Mouse (Mus musculus): ENCODE measurements at regions not wholly inside any gene's neighbourhood (a gene's known extent, or its start where the extent isn't known, plus 50 kb on each side); places are given as distances from the start of the nearest gene placed in this dataset.

DNA sequence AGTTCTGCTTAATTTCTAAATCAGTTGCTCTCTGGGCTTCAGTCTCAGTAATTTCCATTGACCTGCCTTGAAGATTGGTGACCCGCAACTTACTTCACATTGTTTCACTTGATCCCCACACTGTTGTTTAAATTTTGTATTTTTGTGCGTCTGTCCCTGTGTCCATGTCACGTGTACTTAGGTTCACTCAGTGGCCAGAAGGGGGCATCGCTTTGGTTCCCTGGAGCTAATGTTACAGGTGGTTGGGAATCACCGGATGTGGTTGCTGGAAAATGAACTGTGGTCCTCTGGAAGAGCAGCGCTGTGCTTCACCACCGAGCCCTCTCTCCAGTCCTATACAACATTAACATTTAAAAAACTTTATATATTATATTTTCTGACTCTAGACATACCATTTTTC lies 397.8 kb downstream of the Klf5 start:
- Histone ChIP-seq H3K27me3 (ENCODE audit: control insufficient read depth in 1 of 2, insufficient read depth in 2 of 2, low read length in 2 of 2) (no peaks in the 10 kb centered on the region), H3K4me1 (ENCODE audit: control insufficient read depth in 1 of 2, insufficient read depth in 2 of 2, low read length in 2 of 2) (no peaks in the 10 kb centered on the region), H3K27ac (ENCODE audit: control insufficient read depth, low read depth, low read length) (no peak overlapping the region), H3K9ac (ENCODE audit: control insufficient read depth, low read depth, low read length, poor library complexity, severe bottlenecking) (no peak overlapping the region), H3K9me3 (replicated peaks; ENCODE audit: insufficient read depth, low read length) (no peaks in the 10 kb centered on the region), H3K36me3 (ENCODE audit: control insufficient read depth in 1 of 2, insufficient read depth in 2 of 2, low read length in 2 of 2) (no peaks in the 10 kb centered on the region), H3K4me3 (ENCODE audit: control insufficient read depth in 1 of 2, insufficient read depth in 1 of 2, low read depth in 2 of 2, low read length in 2 of 2) (no peak overlapping the region), H3K79me2 (ENCODE audit: control insufficient read depth, insufficient read depth, low read length, poor library complexity) (no peaks in the 10 kb centered on the region)
- DNase-seq (ENCODE audit: low read depth, low spot score), result no peak
- TF ChIP-seq MAX (IDR thresholded peaks at IDR 0.05; ENCODE audit: low read length) (no peak), TBP (IDR thresholded peaks at IDR 0.05; ENCODE audit: low read depth, low read length) (no peak), MYC (IDR thresholded peaks at IDR 0.05; ENCODE audit: low read depth, low read length) (no peak), ELF1 (IDR thresholded peaks at IDR 0.05; ENCODE audit: low read depth, low read length) (no peak), EP300 (IDR thresholded peaks at IDR 0.05; ENCODE audit: low read depth in 1 of 2, low read length in 2 of 2) (no peak), MAFK (IDR thresholded peaks at IDR 0.05; ENCODE audit: borderline replicate concordance, low read depth, low read length) (no peak), RCOR1 (IDR thresholded peaks at IDR 0.05; ENCODE audit: low read depth, low read length) (no peak), POLR2AphosphoS5 (IDR thresholded peaks at IDR 0.05; ENCODE audit: borderline replicate concordance, low read depth, low read length) (no peak), RAD21 (IDR thresholded peaks at IDR 0.05; ENCODE audit: low read depth, low read length) (no peak; the same call in 1 of the 2 replicates), MAZ (IDR thresholded peaks at IDR 0.05; ENCODE audit: low read depth, low read length) (no peak), MEF2A (IDR thresholded peaks at IDR 0.05; ENCODE audit: extremely low read depth, insufficient replicate concordance, low read depth, low read length, poor library complexity, severe bottlenecking) (no peak), SMC3 (IDR thresholded peaks at IDR 0.05; ENCODE audit: low read depth, low read length) (no peak), UBTF (IDR thresholded peaks at IDR 0.05; ENCODE audit: borderline replicate concordance, insufficient read depth, low read depth, low read length) (no peak), HCFC1 (IDR thresholded peaks at IDR 0.05; ENCODE audit: low read depth, low read length) (no peak)

DNA sequence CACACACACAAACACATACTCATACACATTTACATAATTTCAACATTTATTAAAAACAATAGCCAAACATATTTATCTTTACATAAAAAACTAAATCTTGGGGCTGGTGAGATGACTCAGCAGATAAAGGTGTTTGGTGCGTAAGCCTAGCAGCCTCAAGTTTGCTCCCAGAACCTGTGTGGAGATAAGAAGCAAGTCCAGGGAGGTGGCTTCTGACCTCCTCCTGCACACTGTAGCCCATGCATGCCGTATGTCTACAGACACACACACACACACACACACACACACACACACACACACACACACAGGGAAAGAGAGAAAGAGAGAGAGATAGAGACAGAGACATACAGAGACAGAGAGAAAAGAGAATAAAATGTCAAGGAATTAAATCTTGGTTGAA lies 401.1 kb downstream of the Klf5 start:
- Histone ChIP-seq H3K27ac (ENCODE audit: control insufficient read depth, low read depth, low read length) (no peak overlapping the region), H3K27me3 (ENCODE audit: control insufficient read depth in 1 of 2, insufficient read depth in 2 of 2, low read length in 2 of 2) (no peaks in the 10 kb centered on the region), H3K79me2 (ENCODE audit: control insufficient read depth, insufficient read depth, low read length, poor library complexity) (no peaks in the 10 kb centered on the region), H3K4me3 (ENCODE audit: control insufficient read depth in 1 of 2, insufficient read depth in 1 of 2, low read depth in 2 of 2, low read length in 2 of 2) (no peak overlapping the region), H3K9me3 (replicated peaks; ENCODE audit: insufficient read depth, low read length) (no peaks in the 10 kb centered on the region), H3K36me3 (ENCODE audit: control insufficient read depth in 1 of 2, insufficient read depth in 2 of 2, low read length in 2 of 2) (no peaks in the 10 kb centered on the region), H3K9ac (ENCODE audit: control insufficient read depth, low read depth, low read length, poor library complexity, severe bottlenecking) (no peak overlapping the region), H3K4me1 (ENCODE audit: control insufficient read depth in 1 of 2, insufficient read depth in 2 of 2, low read length in 2 of 2) (no peaks in the 10 kb centered on the region)
- TF ChIP-seq POLR2AphosphoS5 (IDR thresholded peaks at IDR 0.05; ENCODE audit: borderline replicate concordance, low read depth, low read length) (no peak), ZNF384 (IDR thresholded peaks at IDR 0.05; ENCODE audit: low read depth, low read length) (no peak), ETS1 (IDR thresholded peaks at IDR 0.05; ENCODE audit: low read depth, low read length) (no peak), MAFK (IDR thresholded peaks at IDR 0.05; ENCODE audit: borderline replicate concordance, low read depth, low read length) (no peak), USF1 (IDR thresholded peaks at IDR 0.05; ENCODE audit: low read depth, low read length) (no peak), KAT2A (conservative IDR thresholded peaks at IDR 0.05; ENCODE audit: low read depth, low read length) (no peak), NELFE (IDR thresholded peaks at IDR 0.05; ENCODE audit: low read depth, low read length) (no peak), USF2 (IDR thresholded peaks at IDR 0.05; ENCODE audit: borderline replicate concordance in 1 of 2, insufficient read depth in 1 of 2, low read depth in 1 of 2, low read length in 2 of 2) (no peak), MXI1 (IDR thresholded peaks at IDR 0.05; ENCODE audit: low read depth, low read length) (no peak), GABPA (IDR thresholded peaks at IDR 0.05; ENCODE audit: low read depth, low read length) (no peak), SMC3 (IDR thresholded peaks at IDR 0.05; ENCODE audit: low read depth, low read length) (no peak), ZMIZ1 (IDR thresholded peaks at IDR 0.05; ENCODE audit: low read depth, low read length) (no peak), BHLHE40 (IDR thresholded peaks at IDR 0.05; ENCODE audit: borderline replicate concordance, low read depth, low read length) (no peak), MYB (IDR thresholded peaks at IDR 0.05; ENCODE audit: low read depth, low read length) (no peak), ZKSCAN1 (IDR thresholded peaks at IDR 0.05; ENCODE audit: low read depth, low read length) (no peak), HCFC1 (IDR thresholded peaks at IDR 0.05; ENCODE audit: low read depth, low read length) (no peak), UBTF (IDR thresholded peaks at IDR 0.05; ENCODE audit: borderline replicate concordance, insufficient read depth, low read depth, low read length) (no peak), TBP (IDR thresholded peaks at IDR 0.05; ENCODE audit: low read depth, low read length) (no peak)
- DNase-seq (ENCODE audit: low read depth, low spot score), result no peak
